Mouse (Mus musculus): ENCODE data around the gene Trf.
"Not testable (repeated sequence)": the region's sequence is repeated elsewhere in the genome, so short reads cannot be mapped to it uniquely, and the experiment has no call there.

The Trf gene

GRCm38 (mm10) chr9:103224721-103225120 lies 5.5 kb downstream of the Trf start:
- no peak for DNase-seq (ENCODE audit: low spot score in 2 of 2)

- no peak for DNase-seq (ENCODE audit: low spot score in 2 of 2)
Measured at GRCm38 (mm10) chr9:103214281-103214680, 16.0 kb downstream of the Trf start.

- no peak for DNase-seq (ENCODE audit: low spot score in 2 of 2)
Measured at GRCm38 (mm10) chr9:103213631-103214030, 16.6 kb downstream of the Trf start.

- no peak for DNase-seq (ENCODE audit: low spot score in 2 of 2)
Measured at GRCm38 (mm10) chr9:103212654-103213420, 17.4 kb downstream of the Trf start.

- DNase-seq (ENCODE audit: low spot score in 2 of 2): no peak
Measured at GRCm38 (mm10) chr9:103208802-103209423, 21.3 kb downstream of the Trf start.

GRCm38 (mm10) chr9:103207846-103208245 lies 22.4 kb downstream of the Trf start:
- DNase-seq (ENCODE audit: low spot score in 2 of 2): peak; percentile 67 to 82

GRCm38 (mm10) chr9:103205786-103206185 lies 24.5 kb downstream of the Trf start:
- DNase-seq (ENCODE audit: low spot score in 2 of 2): no peak

GRCm38 (mm10) chr9:103201561-103202260 lies 28.5 kb downstream of the Trf start, which contains the start of gene Srprb:
TSS of gene Srprb (minus strand) at chr9:103202137.
- peak; percentile 92 to 96 for DNase-seq (ENCODE audit: low spot score in 2 of 2)

- no peak for DNase-seq (ENCODE audit: low spot score in 2 of 2)
Measured at GRCm38 (mm10) chr9:103188416-103188815, 41.8 kb downstream of the Trf start.

GRCm38 (mm10) chr9:103186747-103187146 lies 43.5 kb downstream of the Trf start:
- DNase-seq (ENCODE audit: low spot score in 2 of 2): no peak

- DNase-seq (ENCODE audit: low spot score in 2 of 2): no peak
Measured at GRCm38 (mm10) chr9:103185946-103186345, 44.3 kb downstream of the Trf start.

GRCm38 (mm10) chr9:103184855-103185254 lies 45.4 kb downstream of the Trf start:
- DNase-seq (ENCODE audit: low spot score in 2 of 2): no peak

GRCm38 (mm10) chr9:103181886-103182285 lies 48.4 kb downstream of the Trf start:
- no peak for DNase-seq (ENCODE audit: low spot score in 2 of 2)

GRCm38 (mm10) chr9:103180807-103181565 lies 49.3 kb downstream of the Trf start:
- DNase-seq (ENCODE audit: low spot score in 2 of 2): peak; percentile 67 to 81

GRCm38 (mm10) chr9:103180303-103180702 lies 49.9 kb downstream of the Trf start:
- DNase-seq (ENCODE audit: low spot score in 2 of 2): no peak

- DNase-seq (ENCODE audit: low spot score in 2 of 2): no peak
Measured at GRCm38 (mm10) chr9:103175692-103176091, 54.6 kb downstream of the Trf start.

GRCm38 (mm10) chr9:103174771-103175519 lies 55.3 kb downstream of the Trf start:
- no peak for DNase-seq (ENCODE audit: low spot score in 2 of 2)

GRCm38 (mm10) chr9:103168771-103169170 lies 61.5 kb downstream of the Trf start:
- DNase-seq (ENCODE audit: low spot score in 2 of 2): no peak

- no peak for DNase-seq (ENCODE audit: low spot score in 2 of 2)
Measured at GRCm38 (mm10) chr9:103168046-103168445, 62.2 kb downstream of the Trf start.

- no peak for DNase-seq (ENCODE audit: low spot score in 2 of 2)
Measured at GRCm38 (mm10) chr9:103163806-103164205, 66.4 kb downstream of the Trf start.

GRCm38 (mm10) chr9:103155158-103155557 lies 75.1 kb downstream of the Trf start:
- DNase-seq (ENCODE audit: low spot score in 2 of 2): not testable (repeated sequence)

Data from spleen, postnatal 4 days (tissue).